Mouse (Mus musculus) lung, adult 2 months (tissue): ENCODE measurements around the gene Pld2. TPM values are rescaled to one million over a fixed set of nuclear protein-coding genes. Genes with fewer than 3 reads are reported as not detected.

Source experiments
- DNase-seq: peaks from one replicate; pipeline ENCODE4 v3.0.0; 2022
- H3K4me1 ChIP-seq: fragments of 200-500 bp; 2 replicates; pipeline ENCODE4 v1.6.1; 2011; ENCODE audit warnings: low read length; ENCODE audit not compliant: control insufficient read depth, insufficient read depth
- H3K4me3 ChIP-seq: fragments of 200-500 bp; replicated peaks from 2 replicates; pipeline ENCODE3; 2011; ENCODE audit warnings: low read depth, mild to moderate bottlenecking, control low read depth, low read length; ENCODE audit errors: extremely low read depth
- CTCF ChIP-seq: fragments of 200-500 bp; IDR thresholded peaks from 2 replicates; pipeline ENCODE4 v1.5.1; 2011; ENCODE audit warnings: mild to moderate bottlenecking, low read length, control low read depth; ENCODE audit not compliant: insufficient read depth
- POLR2A ChIP-seq: fragments of 200-500 bp; IDR thresholded peaks from 2 replicates; pipeline ENCODE4 v1.6.1; 2011; ENCODE audit warnings: low read depth, mild to moderate bottlenecking, control low read depth, low read length, borderline replicate concordance; ENCODE audit errors: extremely low read depth
- WGBS: fragments of 180-500 bp; shearing (Covaris S2); methylation state at CpG from one replicate; pipeline ENCODE4 v1.1.7; 2018; 5-methylcytosine and 5-hydroxymethylcytosine counted together
- polyA plus RNA-seq: library from polyadenylated mRNA; depleted of rRNA; stranded (reverse); fragments of >200 nt; gene quantifications from 2 replicates; pipeline ENCODE4 v1.2.3, GENCODE M21; 2012

The Pld2 gene
- polyA plus RNA-seq, 1 experiment: 47.2 TPM

GRCm38 (mm10) chr11:70572348-70572902, 32.6 kb downstream of the Pld2 start:
- TF ChIP-seq POLR2A (no peak), CTCF (no peak)
- Histone ChIP-seq H3K4me1 (peaks cover 9% of the 10 kb centered on the region), H3K4me3 (no peak overlapping the region)
- DNase-seq: no peak
- WGBS: 56% methylated on average over 5 of the region's 5 CpGs

DNA sequence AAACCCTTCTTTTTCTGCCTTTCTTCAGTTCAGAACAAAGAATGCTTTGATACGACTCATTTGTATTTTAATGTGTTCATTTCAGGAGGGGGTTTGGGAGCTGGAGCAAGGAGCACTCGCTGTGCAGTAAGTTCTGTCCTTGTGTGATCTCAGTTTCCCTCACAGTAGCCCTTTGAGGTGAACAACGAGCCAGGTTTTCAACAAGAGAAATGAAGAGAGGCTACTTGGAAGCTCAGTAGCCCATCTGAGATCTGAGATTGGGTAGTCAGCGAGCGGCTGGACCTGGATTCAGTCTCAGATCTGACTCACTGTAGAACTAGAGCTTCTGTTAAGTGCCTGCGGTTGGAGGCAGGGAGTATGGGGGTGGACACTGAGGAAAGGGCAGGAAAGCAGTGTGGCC, 34.0 kb downstream of the Pld2 start:
- TF ChIP-seq POLR2A (no peak), CTCF (no peak)
- 83% methylated on average over 6 of the region's 6 CpGs for WGBS
- no peak for DNase-seq
- peaks cover 12% of the 10 kb centered on the region for H3K4me1 ChIP-seq
- H3K4me3 ChIP-seq: no peak overlapping the region

DNA sequence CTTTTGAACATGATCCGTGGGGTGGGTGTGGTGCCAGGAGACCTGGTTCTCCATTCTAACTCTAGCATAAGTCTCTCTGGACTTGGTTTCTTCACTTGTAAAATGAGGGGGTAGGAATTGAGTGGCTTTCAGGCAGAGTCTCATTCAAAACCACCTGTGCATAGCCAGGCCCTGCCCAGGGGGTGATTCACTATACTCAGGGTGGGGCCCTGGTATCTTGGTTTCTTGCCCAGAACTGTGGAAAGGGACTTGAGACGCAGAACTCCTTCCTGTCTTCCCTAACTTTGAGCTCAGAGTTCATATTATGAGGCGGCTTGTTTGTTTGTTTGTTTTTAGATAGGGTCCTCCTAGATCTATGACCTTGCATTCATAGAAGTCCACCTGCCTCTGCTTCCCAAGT, 37.3 kb downstream of the Pld2 start:
- no peak for DNase-seq
- Histone ChIP-seq H3K4me3 (no peak overlapping the region), H3K4me1 (peaks cover 25% of the 10 kb centered on the region)
- TF ChIP-seq POLR2A (no peak), CTCF (no peak)
- 43% methylated on average over 3 of the region's 3 CpGs for WGBS

- DNase-seq: no peak
- no peak overlapping the region for H3K4me3 ChIP-seq
- TF ChIP-seq POLR2A: no peak
- TF ChIP-seq CTCF: no peak
- 88% methylated on average over 6 of the region's 6 CpGs for WGBS
- H3K4me1 ChIP-seq: peaks cover 33% of the 10 kb centered on the region
Observed at GRCm38 (mm10) chr11:70578962-70579361, 39.1 kb downstream of the Pld2 start.

- 53% methylated on average over 9 of the region's 9 CpGs for WGBS
- TF ChIP-seq POLR2A (no peak), CTCF (no peak)
- DNase-seq: no peak
- no peak overlapping the region for H3K4me3 ChIP-seq
- H3K4me1 ChIP-seq: peaks cover 33% of the 10 kb centered on the region
Observed at GRCm38 (mm10) chr11:70579710-70580357, 40.0 kb downstream of the Pld2 start.

GRCm38 (mm10) chr11:70580358-70580720, 40.5 kb downstream of the Pld2 start:
- Histone ChIP-seq H3K4me1 (peaks cover 33% of the 10 kb centered on the region), H3K4me3 (no peak overlapping the region)
- no peak for DNase-seq
- WGBS: 26% methylated on average over 5 of the region's 5 CpGs
- TF ChIP-seq CTCF (no peak), POLR2A (no peak)

- no peak for DNase-seq
- H3K4me1 ChIP-seq: peaks cover 35% of the 10 kb centered on the region
- WGBS: 49% methylated on average over 3 of the region's 3 CpGs
- no peak overlapping the region for H3K4me3 ChIP-seq
- no peak for TF ChIP-seq POLR2A
- no peak for TF ChIP-seq CTCF
Observed at GRCm38 (mm10) chr11:70580921-70581320, 41.1 kb downstream of the Pld2 start.

DNA sequence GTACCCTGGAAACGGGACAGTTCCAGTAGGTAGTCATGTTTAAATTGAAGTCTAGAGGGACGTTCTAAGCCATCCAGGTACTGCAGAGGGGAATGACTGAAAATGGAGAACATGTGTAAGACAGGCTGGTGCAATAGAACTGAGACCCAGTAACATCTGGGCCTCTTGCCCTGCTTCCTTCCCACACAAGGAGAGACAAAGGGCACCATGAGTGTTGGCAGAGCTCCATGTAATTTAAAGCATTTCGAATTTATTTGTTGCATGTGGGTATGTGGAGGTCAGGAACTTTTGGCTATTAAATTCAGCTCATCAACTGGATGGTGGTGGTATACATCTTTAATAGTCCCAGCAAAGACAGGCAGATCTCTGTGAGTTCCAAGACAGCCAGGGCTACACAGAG, 42.3 kb downstream of the Pld2 start:
- TF ChIP-seq CTCF (no peak), POLR2A (no peak)
- Histone ChIP-seq H3K4me1 (peaks cover 36% of the 10 kb centered on the region), H3K4me3 (no peak overlapping the region)
- no peak for DNase-seq
- WGBS: 28% methylated on average over 3 of the region's 3 CpGs

DNA sequence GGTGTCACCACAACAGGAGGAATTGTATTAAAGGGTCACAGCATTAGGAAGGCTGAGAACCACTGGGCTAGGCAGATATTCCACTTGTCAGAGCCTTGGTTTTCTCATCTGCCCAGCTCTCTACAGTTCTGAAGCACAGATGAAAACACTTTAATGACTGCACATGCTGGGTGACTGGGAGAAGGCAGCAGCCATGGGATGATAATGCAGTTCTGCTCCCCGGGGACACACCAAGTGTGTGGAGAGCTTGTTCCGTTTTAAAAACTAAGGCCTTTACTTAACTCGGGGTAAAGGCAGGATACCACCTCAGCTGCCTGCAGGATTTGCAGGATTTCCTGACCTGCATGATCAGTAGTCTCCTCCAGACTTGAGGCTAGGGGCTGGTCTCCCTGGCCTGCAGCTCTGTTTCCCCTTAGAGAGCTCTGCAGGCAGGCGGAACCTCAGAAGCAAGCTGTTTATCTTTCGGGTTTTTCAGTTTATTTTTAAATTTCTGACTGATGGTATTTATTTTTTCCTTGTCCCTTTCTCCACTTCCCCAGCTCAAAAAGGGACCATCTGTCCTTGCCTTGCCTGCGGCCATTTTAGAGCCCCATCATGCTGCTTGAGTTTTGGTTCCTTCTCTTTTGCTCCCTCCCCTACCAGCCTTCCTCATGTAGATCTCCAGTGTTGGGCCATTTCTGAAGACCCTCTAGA, 43.3 kb downstream of the Pld2 start:
- Histone ChIP-seq H3K4me3 (no peak overlapping the region), H3K4me1 (peaks cover 40% of the 10 kb centered on the region)
- TF ChIP-seq POLR2A (no peak), CTCF (no peak)
- no peak for DNase-seq
- WGBS: 32% methylated on average over 6 of the region's 6 CpGs

GRCm38 (mm10) chr11:70583775-70584174, 43.9 kb downstream of the Pld2 start:
- Histone ChIP-seq H3K4me3 (no peak overlapping the region), H3K4me1 (peaks cover 40% of the 10 kb centered on the region)
- TF ChIP-seq CTCF: peak; percentile 34; the same call in 1 of the 2 replicates
- no peak for TF ChIP-seq POLR2A
- no peak for DNase-seq
- 63% methylated on average over 7 of the region's 7 CpGs for WGBS
